Mouse (Mus musculus): ENCODE measurements around the gene Robo1. TPM values are rescaled to one million over a fixed set of nuclear protein-coding genes. Genes with fewer than 3 reads are reported as not detected.

Gene Robo1
- polyA plus RNA-seq, 1 experiment from 2014 or later, result 83.9 TPM

- Histone ChIP-seq H3K4me3 (no peak overlapping the region), H3K4me2 (replicated peaks) (no peak overlapping the region), H3K9ac (no peak overlapping the region), H3K36me3 (no peaks in the 10 kb centered on the region), H3K9me3 (replicated peaks) (no peaks in the 10 kb centered on the region), H3K27ac (no peak overlapping the region), H3K4me1 (no peaks in the 10 kb centered on the region), H3K27me3 (no peaks in the 10 kb centered on the region)
- WGBS, result 55% methylated on average over 3 of the region's 3 CpGs
- no peak for ATAC-seq (ENCODE audit: low FRiP score)
Observed at GRCm38 (mm10) chr16:72393512-72393911, 85.4 kb downstream of the Robo1 start.

- no peak overlapping the region for H3K4me2 ChIP-seq (replicated peaks)
- H3K4me3 ChIP-seq, result no peak overlapping the region
- no peak overlapping the region for H3K27ac ChIP-seq
- ATAC-seq (ENCODE audit: low FRiP score), result no peak
- no peaks in the 10 kb centered on the region for H3K27me3 ChIP-seq
- 50% methylated on average over 5 of the region's 5 CpGs for WGBS
- H3K4me1 ChIP-seq, result peaks cover 5% of the 10 kb centered on the region
- H3K9ac ChIP-seq, result no peak overlapping the region
- H3K9me3 ChIP-seq (replicated peaks), result no peaks in the 10 kb centered on the region
- H3K36me3 ChIP-seq, result no peaks in the 10 kb centered on the region
Observed at GRCm38 (mm10) chr16:72398811-72399210, 90.7 kb downstream of the Robo1 start.

GRCm38 (mm10) chr16:72402381-72402780 lies 94.3 kb downstream of the Robo1 start:
- no peak overlapping the region for H3K4me3 ChIP-seq
- peak; percentile 91 for ATAC-seq (ENCODE audit: low FRiP score)
- H3K27me3 ChIP-seq, result no peaks in the 10 kb centered on the region
- H3K9ac ChIP-seq, result no peak overlapping the region
- no peak overlapping the region; the same call in 1 of the 2 replicates for H3K4me2 ChIP-seq (replicated peaks)
- WGBS, result 24% methylated on average over 9 of the region's 9 CpGs
- no peaks in the 10 kb centered on the region for H3K36me3 ChIP-seq
- H3K4me1 ChIP-seq, result peaks cover 5% of the 10 kb centered on the region
- no peaks in the 10 kb centered on the region for H3K9me3 ChIP-seq (replicated peaks)
- H3K27ac ChIP-seq, result no peak overlapping the region

- H3K36me3 ChIP-seq, result no peaks in the 10 kb centered on the region
- no peak overlapping the region for H3K27ac ChIP-seq
- no peaks in the 10 kb centered on the region for H3K9me3 ChIP-seq (replicated peaks)
- H3K4me1 ChIP-seq, result peaks cover 9% of the 10 kb centered on the region
- no peak overlapping the region for H3K4me3 ChIP-seq
- no peak for ATAC-seq (ENCODE audit: low FRiP score)
- WGBS, result 43% methylated on average over 1 of the region's 1 CpGs
- no peak overlapping the region for H3K4me2 ChIP-seq (replicated peaks)
- H3K27me3 ChIP-seq, result no peaks in the 10 kb centered on the region
- H3K9ac ChIP-seq, result no peak overlapping the region
Observed at GRCm38 (mm10) chr16:72409820-72410219, 101.7 kb downstream of the Robo1 start.

- Histone ChIP-seq H3K4me3 (no peak overlapping the region), H3K9me3 (replicated peaks) (no peaks in the 10 kb centered on the region), H3K36me3 (no peaks in the 10 kb centered on the region), H3K4me2 (replicated peaks) (no peak overlapping the region), H3K27me3 (no peaks in the 10 kb centered on the region), H3K9ac (no peak overlapping the region), H3K27ac (no peak overlapping the region), H3K4me1 (peaks cover 9% of the 10 kb centered on the region)
- WGBS, result 55% methylated on average over 5 of the region's 5 CpGs
- no peak for ATAC-seq (ENCODE audit: low FRiP score)
Observed at GRCm38 (mm10) chr16:72411669-72412270, 103.7 kb downstream of the Robo1 start.

- no peak overlapping the region for H3K27ac ChIP-seq
- WGBS, result 54% methylated on average over 7 of the region's 7 CpGs
- ATAC-seq (ENCODE audit: low FRiP score), result no peak
Observed at GRCm38 (mm10) chr16:72412879-72413278, 104.8 kb downstream of the Robo1 start.

GRCm38 (mm10) chr16:72419328-72420066 lies 111.4 kb downstream of the Robo1 start:
- 76% methylated on average over 5 of the region's 5 CpGs for WGBS
- no peaks in the 10 kb centered on the region for H3K36me3 ChIP-seq
- H3K9ac ChIP-seq, result no peak overlapping the region
- no peaks in the 10 kb centered on the region for H3K27me3 ChIP-seq
- ATAC-seq (ENCODE audit: low FRiP score), result no peak
- H3K4me1 ChIP-seq, result no peaks in the 10 kb centered on the region
- no peaks in the 10 kb centered on the region for H3K9me3 ChIP-seq (replicated peaks)
- H3K4me3 ChIP-seq, result no peak overlapping the region
- H3K27ac ChIP-seq, result no peak overlapping the region
- no peak overlapping the region for H3K4me2 ChIP-seq (replicated peaks)

More at GRCm38 (mm10) chr16:72412879-72413278, 104.8 kb downstream of the Robo1 start:
- H3K9me3 ChIP-seq (replicated peaks), result no peaks in the 10 kb centered on the region
- H3K4me1 ChIP-seq, result peaks cover 9% of the 10 kb centered on the region
- H3K27me3 ChIP-seq, result no peaks in the 10 kb centered on the region
- no peak overlapping the region for H3K4me2 ChIP-seq (replicated peaks)
- no peak overlapping the region for H3K9ac ChIP-seq
- H3K36me3 ChIP-seq, result no peaks in the 10 kb centered on the region
- no peak overlapping the region for H3K4me3 ChIP-seq

GRCm38 (mm10) chr16:72422426-72422825 lies 114.3 kb downstream of the Robo1 start:
- Histone ChIP-seq H3K4me1 (no peaks in the 10 kb centered on the region), H3K27me3 (no peaks in the 10 kb centered on the region), H3K4me2 (replicated peaks) (no peak overlapping the region), H3K9me3 (replicated peaks) (no peaks in the 10 kb centered on the region), H3K9ac (no peak overlapping the region), H3K4me3 (no peak overlapping the region), H3K36me3 (no peaks in the 10 kb centered on the region), H3K27ac (no peak overlapping the region)
- 62% methylated on average over 4 of the region's 4 CpGs for WGBS
- ATAC-seq (ENCODE audit: low FRiP score), result no peak

- H3K27me3 ChIP-seq, result no peaks in the 10 kb centered on the region
- 0 out of 2 replicates have a peak, but pooled peaks have one; percentile 13 for ATAC-seq (ENCODE audit: low FRiP score)
- peaks cover 5% of the 10 kb centered on the region; the same call in 1 of the 2 replicates for H3K4me1 ChIP-seq
- H3K9ac ChIP-seq, result no peak overlapping the region
- H3K9me3 ChIP-seq (replicated peaks), result no peaks in the 10 kb centered on the region
- H3K36me3 ChIP-seq, result no peaks in the 10 kb centered on the region
- H3K27ac ChIP-seq, result no peak overlapping the region
- H3K4me3 ChIP-seq, result no peak overlapping the region
- H3K4me2 ChIP-seq (replicated peaks), result no peak overlapping the region
Observed at GRCm38 (mm10) chr16:72434396-72434795, 126.3 kb downstream of the Robo1 start.

GRCm38 (mm10) chr16:72444428-72445135 lies 136.5 kb downstream of the Robo1 start:
- Histone ChIP-seq H3K9ac (no peak overlapping the region), H3K27ac (no peak overlapping the region), H3K9me3 (replicated peaks) (no peaks in the 10 kb centered on the region), H3K4me3 (no peak overlapping the region), H3K36me3 (no peaks in the 10 kb centered on the region), H3K4me1 (no peaks in the 10 kb centered on the region), H3K4me2 (replicated peaks) (no peak overlapping the region), H3K27me3 (no peaks in the 10 kb centered on the region)
- no peak for ATAC-seq (ENCODE audit: low FRiP score)
- WGBS, result 56% methylated on average over 18 of the region's 18 CpGs

GRCm38 (mm10) chr16:72458155-72458554 lies 150.0 kb downstream of the Robo1 start:
- Histone ChIP-seq H3K27me3 (no peaks in the 10 kb centered on the region), H3K4me3 (no peak overlapping the region), H3K9ac (no peak overlapping the region), H3K4me1 (no peaks in the 10 kb centered on the region), H3K36me3 (no peaks in the 10 kb centered on the region), H3K27ac (peak overlapping the region; percentile 23; the same call in 1 of the 2 replicates), H3K4me2 (replicated peaks) (no peak overlapping the region), H3K9me3 (replicated peaks) (no peaks in the 10 kb centered on the region)
- WGBS, result 52% methylated on average over 10 of the region's 10 CpGs
- no peak for ATAC-seq (ENCODE audit: low FRiP score)

- Histone ChIP-seq H3K9ac (no peak overlapping the region), H3K27ac (no peak overlapping the region), H3K4me1 (no peaks in the 10 kb centered on the region), H3K4me2 (replicated peaks) (no peak overlapping the region), H3K27me3 (no peaks in the 10 kb centered on the region), H3K36me3 (no peaks in the 10 kb centered on the region), H3K9me3 (replicated peaks) (no peaks in the 10 kb centered on the region), H3K4me3 (no peak overlapping the region)
- 52% methylated on average over 10 of the region's 10 CpGs for WGBS
- no peak for ATAC-seq (ENCODE audit: low FRiP score)
Observed at GRCm38 (mm10) chr16:72458576-72458975, 150.5 kb downstream of the Robo1 start.
